Mouse (Mus musculus): ENCODE data around the gene Pik3c2a. TPM values are rescaled to one million over a fixed set of nuclear protein-coding genes. Genes with fewer than 3 reads are reported as not detected.

Pik3c2a gene
- total and polyA plus RNA-seq, 3 experiments: 2.6 to 3.9 TPM; not detected in 1

DNA sequence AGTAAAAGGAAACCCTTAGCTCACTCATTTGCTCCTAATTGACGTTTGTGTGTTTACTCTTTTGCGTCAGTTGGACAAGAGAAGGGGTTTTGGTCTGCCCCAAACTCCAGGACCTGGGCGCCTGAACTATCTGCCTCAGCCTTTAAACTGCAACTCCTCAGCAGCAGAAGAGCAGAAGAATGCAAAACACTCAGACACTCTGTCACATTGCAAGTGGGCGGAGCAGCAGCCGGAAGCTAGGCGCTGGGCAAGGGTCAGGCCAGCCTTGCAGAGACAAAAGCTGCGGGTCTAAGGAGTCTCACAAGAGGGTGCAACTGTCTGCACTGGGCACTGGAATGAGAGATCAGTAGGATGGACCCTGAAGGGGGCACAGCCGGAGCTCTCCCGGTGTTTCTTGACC, 133.8 kb downstream of the Pik3c2a start:
- no peaks in the 10 kb centered on the region for H3K27me3 ChIP-seq (ENCODE audit: control insufficient read depth in 1 of 2, insufficient read depth in 2 of 2, low read length in 2 of 2)
- DNase-seq (ENCODE audit: low read depth, low spot score): peak; percentile 84
- peaks cover 4% of the 10 kb centered on the region; the same call in 1 of the 2 replicates for H3K79me2 ChIP-seq (ENCODE audit: control insufficient read depth, insufficient read depth, low read length, poor library complexity)
- H3K9ac ChIP-seq (ENCODE audit: control insufficient read depth, low read depth, low read length, poor library complexity, severe bottlenecking): peak overlapping the region; percentile 55
- 0 out of 4 replicates have a peak, but pooled peaks cover 0 to 7% of the 10 kb centered on the region in 2 experiments for H3K4me1 ChIP-seq (ENCODE audit: control insufficient read depth in 1 of 2, insufficient read depth in 2 of 2, low read length in 2 of 2)
- TF ChIP-seq NELFE (IDR thresholded peaks at IDR 0.05; ENCODE audit: low read depth, low read length) (peak; percentile 46), ZMIZ1 (IDR thresholded peaks at IDR 0.05; ENCODE audit: low read depth, low read length) (0 out of 2 replicates have a peak, but pooled peaks have one; percentile 31), TBP (IDR thresholded peaks at IDR 0.05; ENCODE audit: low read depth, low read length) (0 out of 2 replicates have a peak, but pooled peaks have one; percentile 21), NRF1 (IDR thresholded peaks at IDR 0.05; ENCODE audit: insufficient read depth, low read depth, low read length, poor library complexity, severe bottlenecking) (no peak), CTCF (IDR thresholded peaks at IDR 0.05 in 2 of 3, conservative IDR thresholded peaks at IDR 0.05 in 1 of 3; ENCODE audit: control insufficient read depth in 1 of 3, insufficient read depth in 1 of 3, low read depth in 2 of 3, low read length in 3 of 3, poor library complexity in 1 of 3, severe bottlenecking in 1 of 3) (no peak), RAD21 (IDR thresholded peaks at IDR 0.05; ENCODE audit: low read depth, low read length) (no peak), MXI1 (IDR thresholded peaks at IDR 0.05; ENCODE audit: low read depth, low read length) (peak; percentile 84), SIN3A (IDR thresholded peaks at IDR 0.05; ENCODE audit: low read length) (peak; percentile 67), TCF12 (IDR thresholded peaks at IDR 0.05; ENCODE audit: low read depth, low read length) (peak; percentile 39; the same call in 1 of the 2 replicates), ZKSCAN1 (IDR thresholded peaks at IDR 0.05; ENCODE audit: low read depth, low read length) (no peak), HCFC1 (IDR thresholded peaks at IDR 0.05; ENCODE audit: low read depth, low read length) (peak; percentile 43; the same call in 1 of the 2 replicates), ELF1 (IDR thresholded peaks at IDR 0.05; ENCODE audit: low read depth, low read length) (peak; percentile 71), MAFK (IDR thresholded peaks at IDR 0.05; ENCODE audit: borderline replicate concordance, low read depth, low read length) (no peak), CHD1 (IDR thresholded peaks at IDR 0.05; ENCODE audit: low read depth, low read length) (no peak), POLR2A (IDR thresholded peaks at IDR 0.05; ENCODE audit: control insufficient read depth in 1 of 2, insufficient read depth in 1 of 2, low read depth in 1 of 2, low read length in 2 of 2, poor library complexity in 1 of 2) (peak in 1 of 2 experiments; percentile 62; a peak in 2 of 4 replicates), SMC3 (IDR thresholded peaks at IDR 0.05; ENCODE audit: low read depth, low read length) (0 out of 2 replicates have a peak, but pooled peaks have one; percentile 7), MYC (IDR thresholded peaks at IDR 0.05; ENCODE audit: low read depth, low read length) (no peak), USF1 (IDR thresholded peaks at IDR 0.05; ENCODE audit: low read depth, low read length) (0 out of 2 replicates have a peak, but pooled peaks have one; percentile 39), MAX (IDR thresholded peaks at IDR 0.05; ENCODE audit: low read length) (0 out of 2 replicates have a peak, but pooled peaks have one; percentile 35), CHD2 (IDR thresholded peaks at IDR 0.05; ENCODE audit: low read length) (no peak)
- peak overlapping the region; percentile 47 for H3K27ac ChIP-seq (ENCODE audit: control insufficient read depth, low read depth, low read length)
- 0 out of 4 replicates have a peak, but pooled peaks cover 0 to 2% of the 10 kb centered on the region in 2 experiments for H3K36me3 ChIP-seq (ENCODE audit: control insufficient read depth in 1 of 2, insufficient read depth in 2 of 2, low read length in 2 of 2)
- peak overlapping the region; percentile 89 to 97 for H3K4me3 ChIP-seq (ENCODE audit: control insufficient read depth in 1 of 2, insufficient read depth in 1 of 2, low read depth in 2 of 2, low read length in 2 of 2)
- no peaks in the 10 kb centered on the region for H3K9me3 ChIP-seq (replicated peaks; ENCODE audit: insufficient read depth, low read length)

DNA sequence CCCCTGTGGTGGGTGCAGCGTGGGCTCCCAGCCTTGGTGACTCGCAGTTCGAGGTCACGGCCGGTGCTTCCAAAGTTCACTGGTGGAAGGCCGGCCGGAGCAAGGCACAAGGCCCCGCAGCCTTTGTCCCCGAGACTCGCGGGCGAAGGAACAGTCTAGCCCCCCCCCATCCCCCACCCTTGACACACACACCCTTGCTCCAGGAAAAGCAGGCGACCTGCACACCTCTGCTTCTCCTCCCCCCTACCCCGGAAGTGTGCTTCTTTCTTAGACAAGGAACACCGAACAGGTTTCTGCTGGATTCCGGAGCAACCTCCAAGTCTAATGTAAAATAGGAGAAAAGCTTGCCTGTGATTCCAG, 134.6 kb downstream of the Pik3c2a start:
- Histone ChIP-seq H3K4me3 (ENCODE audit: control insufficient read depth in 1 of 2, insufficient read depth in 1 of 2, low read depth in 2 of 2, low read length in 2 of 2) (peak overlapping the region; percentile 89 to 97), H3K79me2 (ENCODE audit: control insufficient read depth, insufficient read depth, low read length, poor library complexity) (peaks cover 4% of the 10 kb centered on the region; the same call in 1 of the 2 replicates), H3K36me3 (ENCODE audit: control insufficient read depth in 1 of 2, insufficient read depth in 2 of 2, low read length in 2 of 2) (0 out of 4 replicates have a peak, but pooled peaks cover 0 to 2% of the 10 kb centered on the region in 2 experiments), H3K27me3 (ENCODE audit: control insufficient read depth in 1 of 2, insufficient read depth in 2 of 2, low read length in 2 of 2) (no peaks in the 10 kb centered on the region), H3K9me3 (replicated peaks; ENCODE audit: insufficient read depth, low read length) (no peaks in the 10 kb centered on the region), H3K4me1 (ENCODE audit: control insufficient read depth in 1 of 2, insufficient read depth in 2 of 2, low read length in 2 of 2) (0 out of 4 replicates have a peak, but pooled peaks cover 0 to 7% of the 10 kb centered on the region in 2 experiments), H3K9ac (ENCODE audit: control insufficient read depth, low read depth, low read length, poor library complexity, severe bottlenecking) (peak overlapping the region; percentile 68), H3K27ac (ENCODE audit: control insufficient read depth, low read depth, low read length) (peak overlapping the region; percentile 2; the same call in 1 of the 2 replicates)
- TF ChIP-seq BHLHE40 (IDR thresholded peaks at IDR 0.05; ENCODE audit: borderline replicate concordance, low read depth, low read length) (no peak), SIN3A (IDR thresholded peaks at IDR 0.05; ENCODE audit: low read length) (peak; percentile 52), RAD21 (IDR thresholded peaks at IDR 0.05; ENCODE audit: low read depth, low read length) (no peak), POLR2A (IDR thresholded peaks at IDR 0.05; ENCODE audit: control insufficient read depth in 1 of 2, insufficient read depth in 1 of 2, low read depth in 1 of 2, low read length in 2 of 2, poor library complexity in 1 of 2) (0 out of 4 replicates have a peak, but pooled peaks of 1 of the 2 experiments have one; percentile 3), RCOR1 (IDR thresholded peaks at IDR 0.05; ENCODE audit: low read depth, low read length) (no peak), ELF1 (IDR thresholded peaks at IDR 0.05; ENCODE audit: low read depth, low read length) (peak; percentile 81), ETS1 (IDR thresholded peaks at IDR 0.05; ENCODE audit: low read depth, low read length) (no peak)
- DNase-seq (ENCODE audit: low read depth, low spot score): peak; percentile 72
